Mouse (Mus musculus): ENCODE results near the gene Ccm2.

DNA sequence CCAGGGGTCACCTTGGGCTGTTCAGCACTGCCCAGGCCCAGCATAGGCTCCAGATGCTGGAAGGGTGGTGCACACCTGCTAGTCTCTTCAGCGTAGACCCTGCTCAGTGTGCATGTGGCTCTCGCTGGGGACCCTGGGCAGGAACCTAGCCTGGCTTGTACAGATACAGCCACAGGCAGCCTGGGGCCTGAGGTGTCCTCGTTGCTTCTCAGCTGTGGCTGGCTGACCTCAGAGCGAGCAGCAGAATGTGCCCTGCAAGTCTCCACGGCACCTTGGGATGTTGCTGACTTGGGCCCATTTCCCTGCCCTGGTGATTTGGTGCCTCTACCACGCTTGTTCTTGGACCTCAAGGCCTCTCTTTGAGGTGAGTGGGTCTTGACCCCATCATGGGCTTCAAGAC lies 53.1 kb downstream of the Ccm2 start:
- TF ChIP-seq CTCF (IDR thresholded peaks at IDR 0.05; ENCODE audit: control insufficient read depth, insufficient read depth, insufficient replicate concordance, low read depth, low read length) (no peak), POLR2A (IDR thresholded peaks at IDR 0.05; ENCODE audit: control insufficient read depth, low read depth, low read length) (0 out of 2 replicates have a peak, but pooled peaks have one; percentile 12)
